Mouse (Mus musculus) liver, embryonic 14 days (tissue): ENCODE data around the gene Dnah7c. TPM values are rescaled to one million over a fixed set of nuclear protein-coding genes. Genes with fewer than 3 reads are reported as not detected.

Experiments used
- polyA plus RNA-seq: library from polyadenylated mRNA; depleted of rRNA; stranded (reverse); fragments of >200 nt; gene quantifications from 2 replicates; pipeline ENCODE4 v1.2.3, GENCODE M21; 2012; rRNA removed

Dnah7c gene
- polyA plus RNA-seq = not detected in 2 replicates

DNA sequence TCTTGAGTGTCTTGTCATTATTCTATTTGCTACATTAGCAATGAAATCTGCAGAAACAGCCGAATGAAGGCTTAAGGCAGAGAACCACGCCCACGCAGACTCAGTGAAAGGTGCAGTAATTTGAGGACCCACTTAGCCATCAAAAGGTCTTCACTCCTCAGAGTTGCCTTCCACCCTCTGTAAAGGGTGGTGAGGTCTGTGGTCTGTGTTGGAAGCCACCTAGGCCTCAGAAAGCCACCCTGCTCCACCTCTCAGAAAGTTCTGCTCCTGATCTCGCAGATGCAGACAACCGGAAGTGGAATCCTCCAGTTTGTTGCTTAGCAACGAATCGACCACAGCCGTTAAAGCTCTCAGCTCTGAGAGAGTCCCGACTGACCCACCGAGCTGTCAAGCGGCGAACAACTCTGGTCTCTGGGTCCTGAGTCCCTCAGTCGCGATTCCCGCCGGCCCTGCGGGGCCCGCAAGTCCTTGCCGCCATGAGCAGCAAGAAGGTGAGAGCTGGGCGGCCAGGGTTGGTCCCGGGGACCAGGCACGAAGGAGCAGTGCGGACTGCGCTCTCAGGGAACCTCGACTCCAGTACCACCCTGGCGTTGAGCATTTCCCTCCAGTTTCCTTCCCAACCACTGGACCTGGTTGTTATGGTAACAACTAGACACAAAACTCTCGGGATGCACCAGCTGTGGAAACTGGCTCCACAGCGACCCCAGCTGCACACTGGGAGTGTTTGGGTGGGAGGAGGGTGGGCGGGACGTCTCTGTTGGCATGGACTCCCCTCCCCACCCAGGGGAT, at the start of gene Dnah7c:
TSS of gene Dnah7c (plus strand) at position 456 of the 789 bp plus-strand sequence.

